Comparison of ENCODE assay signal across 1 mouse cellular context in the genomic region with DNA sequence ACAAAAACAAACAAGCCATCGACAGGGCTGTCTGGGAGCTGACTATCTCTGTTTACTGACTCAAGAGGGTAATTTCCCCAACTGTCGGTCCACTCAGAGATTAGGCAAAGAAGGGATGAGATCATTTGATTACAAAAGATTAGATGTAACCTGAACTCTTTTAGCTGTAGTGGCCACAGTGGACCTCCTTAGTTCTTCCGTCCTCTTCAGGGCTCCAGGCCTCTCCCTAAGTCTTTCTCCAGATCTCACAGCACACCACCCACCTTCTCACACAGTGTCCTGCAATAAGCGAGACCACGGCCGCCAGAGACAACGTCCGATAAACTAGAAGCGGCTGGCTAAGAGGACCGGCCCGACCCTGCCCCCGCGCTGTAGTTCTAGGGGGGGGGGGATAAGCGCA.
A peak's percentile ranks its signal among the peaks of the same experiment; 100 is the strongest.
TF ChIP-seq lines count a peak whose summit lies in the region.

No protein-coding gene starts in this region.

TF ChIP-seq in MEL, 35 proteins besides CTCF, POLR2A, EP300 and RAD21 (continued from another document):
- no peak for TF ChIP-seq POLR2AphosphoS5 (IDR thresholded peaks at IDR 0.05; ENCODE audit: borderline replicate concordance, low read depth, low read length)
- TF ChIP-seq SIN3A (IDR thresholded peaks at IDR 0.05; ENCODE audit: low read length) = 0 out of 2 replicates have a peak, but pooled peaks have one; percentile 12
- no peak for TF ChIP-seq USF1 (IDR thresholded peaks at IDR 0.05; ENCODE audit: low read depth, low read length)
- no peak for TF ChIP-seq JUND (IDR thresholded peaks at IDR 0.05; ENCODE audit: low read depth, low read length)
- no peak for TF ChIP-seq CHD2 (IDR thresholded peaks at IDR 0.05; ENCODE audit: low read length)
- 0 out of 2 replicates have a peak, but pooled peaks have one; percentile 13 for TF ChIP-seq ETS1 (IDR thresholded peaks at IDR 0.05; ENCODE audit: low read depth, low read length)
- TF ChIP-seq POLR2AphosphoS2 (IDR thresholded peaks at IDR 0.05; ENCODE audit: low read length) = no peak
- TF ChIP-seq MAFK (IDR thresholded peaks at IDR 0.05; ENCODE audit: borderline replicate concordance, low read depth, low read length) = no peak
- TF ChIP-seq MYB (IDR thresholded peaks at IDR 0.05; ENCODE audit: low read depth, low read length) = no peak
